Mouse (Mus musculus): ENCODE results near the gene Gbp7. TPM values are rescaled to one million over a fixed set of nuclear protein-coding genes. Genes with fewer than 3 reads are reported as not detected.

Gbp7 gene
- polyA plus RNA-seq, 1 experiment from 2014 or later: 7.1 TPM

GRCm38 (mm10) chr3:142597923-142598322, 67.8 kb downstream of the Gbp7 start:
- H3K36me3 ChIP-seq (ENCODE audit: insufficient read depth, low read length): no peaks in the 10 kb centered on the region
- WGBS: 81% methylated on average over 3 of the region's 3 CpGs
- H3K27me3 ChIP-seq (ENCODE audit: insufficient read depth, low read length): no peaks in the 10 kb centered on the region
- H3K4me1 ChIP-seq (replicated peaks; ENCODE audit: insufficient read depth, low read length): no peaks in the 10 kb centered on the region
- H3K4me2 ChIP-seq (ENCODE audit: low read length): no peak overlapping the region
- no peak overlapping the region for H3K9ac ChIP-seq (ENCODE audit: low read depth, low read length)
- TF ChIP-seq CTCF (IDR thresholded peaks at IDR 0.05; ENCODE audit: low read depth): no peak
- no peak overlapping the region for H3K4me3 ChIP-seq (replicated peaks; ENCODE audit: low read depth, low read length)
- ATAC-seq (replicated peaks; ENCODE audit: low FRiP score, low read depth): no peak
- no peaks in the 10 kb centered on the region for H3K9me3 ChIP-seq (replicated peaks; ENCODE audit: low read length)
- DNase-seq (ENCODE audit: low spot score): no peak
- no peak overlapping the region for H3K27ac ChIP-seq

Other genes starting within 250 kb of the Gbp7 start
- 32.5 and 35.3 TPM in 2 replicates for gene Pdlim5, start 134.6 kb upstream of the Gbp7 start, polyA plus RNA-seq (2015; fragmentation: Nextera tagmentation; extraction: Ambion mirVana)
- 0.11 and 0.16 TPM in 2 replicates for gene Gbp5, start 36.4 kb upstream of the Gbp7 start, polyA plus RNA-seq (2015; fragmentation: Nextera tagmentation; extraction: Ambion mirVana)
- 6.7 and 11.3 TPM in 2 replicates for gene Gbp3, start 29.7 kb downstream of the Gbp7 start, polyA plus RNA-seq (2015; fragmentation: Nextera tagmentation; extraction: Ambion mirVana)
- 0.04 TPM in 1 of 2 replicates, not detected in the other for gene Gbp2b, start 64.5 kb downstream of the Gbp7 start, polyA plus RNA-seq (2015; fragmentation: Nextera tagmentation; extraction: Ambion mirVana)
- 2.0 and 2.3 TPM in 2 replicates for gene Gbp2, start 90.3 kb downstream of the Gbp7 start, polyA plus RNA-seq (2015; fragmentation: Nextera tagmentation; extraction: Ambion mirVana)
- gene Kyat3, start 170.7 kb downstream of the Gbp7 start, polyA plus RNA-seq (2015; fragmentation: Nextera tagmentation; extraction: Ambion mirVana): 24.6 and 29.0 TPM in 2 replicates
- gene Gtf2b, start 234.7 kb downstream of the Gbp7 start, polyA plus RNA-seq (2015; fragmentation: Nextera tagmentation; extraction: Ambion mirVana): 79.0 and 84.9 TPM in 2 replicates

Measured in kidney, postnatal 0 days (tissue).